Mouse (Mus musculus): ENCODE data around the gene Gm3012.
"Not testable (repeated sequence)": the region's sequence is repeated elsewhere in the genome, so short reads cannot be mapped to it uniquely, and the experiment has no call there.

DNA sequence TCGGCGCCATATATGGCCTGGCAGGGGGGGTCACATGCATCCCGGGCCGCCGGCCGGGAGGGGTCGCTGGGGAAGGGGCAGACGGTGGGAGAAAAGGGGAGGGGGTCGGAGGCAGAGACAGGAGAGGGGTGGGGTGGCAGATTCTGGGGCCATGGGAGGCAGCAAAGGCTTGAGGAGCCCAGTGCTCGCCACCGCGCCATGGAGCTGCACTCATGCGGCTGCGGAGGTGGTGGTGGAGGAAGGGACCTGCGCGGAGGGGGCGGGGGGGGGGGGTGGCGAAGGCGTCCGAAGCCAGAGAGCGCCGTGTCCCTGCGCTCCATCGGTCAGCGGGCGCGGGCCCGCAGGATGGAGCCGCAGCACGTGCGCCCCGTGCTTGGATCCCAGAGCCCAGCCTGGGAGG is 17.4 kb downstream of the Gm3012 start, which contains the start of gene Gm3020:
- not testable (repeated sequence) for TF ChIP-seq CTCF (conservative IDR thresholded peaks at IDR 0.05; ENCODE audit: low read length); NANOG (IDR thresholded peaks at IDR 0.05; ENCODE audit: borderline replicate concordance, low read length)

All from E14TG2a.4 (cell line).